ENCODE assay signal across 12 mouse cellular contexts in the genomic region with DNA sequence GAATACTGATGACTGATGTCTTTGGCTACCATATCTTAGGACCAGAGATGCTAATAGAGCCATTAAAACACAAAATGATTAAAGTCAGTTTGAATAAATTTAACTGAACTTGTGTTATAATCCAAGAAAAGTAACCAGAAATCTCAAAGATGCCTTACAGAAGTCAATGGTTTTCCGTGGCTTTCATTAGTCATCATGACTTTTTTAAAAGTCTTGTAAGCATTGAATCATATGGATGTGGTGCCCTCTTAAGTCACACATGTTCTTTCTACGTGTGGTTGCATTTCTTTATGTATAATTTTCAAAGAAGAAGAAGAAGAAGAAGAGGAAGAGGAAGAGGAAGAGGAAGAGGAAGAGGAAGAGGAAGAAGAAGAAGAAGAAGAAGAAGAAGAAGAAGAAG.
"Had no signal": no experiment of that assay in that cellular context is flagged by ENCODE, and none has a peak within 500 bp of the region (broad histone marks: within the 10 kb centered on the region; RNA-seq: fewer than 3 reads in every experiment).

No protein-coding gene starts in this region.

- DNase-seq: retina, postnatal 1 day; right cerebral cortex, adult 18-20 months; right cerebral cortex, postnatal 14 days; right cerebral cortex, postnatal 25 days; right cerebral cortex, postnatal 4 days; spleen, adult 18-20 months; thymus, adult 18-20 months; thymus, adult 2 months; thymus, postnatal 14 days; thymus, postnatal 25 days; thymus, postnatal 36 days; thymus, postnatal 4 days had no signal
